Mouse (Mus musculus) midbrain, embryonic 16.5 days (tissue): ENCODE data around the gene Gmip. TPM values are rescaled to one million over a fixed set of nuclear protein-coding genes. Genes with fewer than 3 reads are reported as not detected.

ENCODE experiments used
- ATAC-seq: fragments of 200-750 bp; cut with Nextera tagmentation; 2 replicates; pipeline ENCODE4 v1.8.0; 2017; ENCODE audit warnings: moderate TSS enrichment
- H3K27ac ChIP-seq: fragments of 300-500 bp; sonication (generic); 2 replicates; pipeline ENCODE4 v1.5.1; 2014; ENCODE audit warnings: mild to moderate bottlenecking, low read length, mixed read lengths
- H3K27me3 ChIP-seq: fragments of 300-500 bp; sonication (generic); 2 replicates; pipeline ENCODE4 v1.6.1; 2014; ENCODE audit warnings: low read depth, low read length, mixed read lengths; ENCODE audit not compliant: control insufficient read depth, insufficient read depth
- H3K36me3 ChIP-seq: fragments of 300-500 bp; sonication (generic); 2 replicates; pipeline ENCODE4 v1.6.1; 2014; ENCODE audit warnings: mild to moderate bottlenecking, low read length, moderate library complexity, mixed read lengths; ENCODE audit not compliant: control insufficient read depth, insufficient read depth
- H3K4me1 ChIP-seq: fragments of 300-500 bp; sonication (generic); 2 replicates; pipeline ENCODE4 v1.6.1; 2014; ENCODE audit warnings: mild to moderate bottlenecking, low read length, mixed read lengths; ENCODE audit not compliant: control insufficient read depth, insufficient read depth
- H3K4me2 ChIP-seq: fragments of 300-500 bp; sonication (generic); 2 replicates; pipeline ENCODE4 v1.6.1; 2014; ENCODE audit warnings: mild to moderate bottlenecking, low read length, mixed read lengths
- H3K4me3 ChIP-seq: fragments of 300-500 bp; sonication (generic); 2 replicates; pipeline ENCODE4 v1.5.1; 2014; ENCODE audit warnings: low read depth, mild to moderate bottlenecking, low read length, moderate library complexity, mixed read lengths
- H3K9ac ChIP-seq: fragments of 300-500 bp; sonication (generic); 2 replicates; pipeline ENCODE4 v1.6.1; 2014; ENCODE audit warnings: low read depth, low read length, mixed read lengths
- H3K9me3 ChIP-seq: fragments of 300-500 bp; sonication (generic); replicated peaks from 2 replicates; pipeline ENCODE4 v1.6.1; 2014; ENCODE audit warnings: mild to moderate bottlenecking, low read length, mixed read lengths; ENCODE audit not compliant: control insufficient read depth, poor library complexity, severe bottlenecking
- WGBS: fragments of 180-500 bp; shearing (Covaris S2); extraction: QIAGEN DNeasy Blood & Tissue Kit; methylation state at CpG from one replicate; pipeline ENCODE4 v1.1.7; 2014; 5-methylcytosine and 5-hydroxymethylcytosine counted together
- polyA plus RNA-seq: library from polyadenylated mRNA; unstranded; fragments of >200 nt; fragmentation: Nextera tagmentation; extraction: Ambion mirVana; gene quantifications from 2 replicates; pipeline ENCODE4 v1.2.1, GENCODE M21; 2015

Gmip gene
- polyA plus RNA-seq, 1 experiment from 2014 or later = 42.1 TPM

DNA sequence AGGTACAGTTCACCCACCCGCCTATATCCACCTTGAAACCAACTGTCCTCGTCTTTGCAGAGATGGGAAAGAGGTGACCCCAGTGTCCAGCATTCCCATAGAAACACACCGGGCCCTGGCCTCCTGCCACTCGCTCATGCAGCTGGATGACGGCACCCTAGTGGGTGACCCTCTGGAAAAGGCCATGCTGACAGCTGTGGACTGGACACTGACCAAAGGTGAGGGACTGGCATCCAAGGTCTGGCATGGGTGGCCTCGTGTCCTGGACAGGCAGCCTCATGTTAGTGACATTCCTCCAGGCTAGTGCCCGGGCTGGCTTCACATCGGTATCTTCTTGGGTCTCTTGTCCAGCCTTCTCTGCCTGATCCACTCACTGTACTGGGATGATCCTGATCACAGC is 9.2 kb upstream of the Gmip start:
- 94% methylated on average over 8 of the region's 8 CpGs for WGBS

DNA sequence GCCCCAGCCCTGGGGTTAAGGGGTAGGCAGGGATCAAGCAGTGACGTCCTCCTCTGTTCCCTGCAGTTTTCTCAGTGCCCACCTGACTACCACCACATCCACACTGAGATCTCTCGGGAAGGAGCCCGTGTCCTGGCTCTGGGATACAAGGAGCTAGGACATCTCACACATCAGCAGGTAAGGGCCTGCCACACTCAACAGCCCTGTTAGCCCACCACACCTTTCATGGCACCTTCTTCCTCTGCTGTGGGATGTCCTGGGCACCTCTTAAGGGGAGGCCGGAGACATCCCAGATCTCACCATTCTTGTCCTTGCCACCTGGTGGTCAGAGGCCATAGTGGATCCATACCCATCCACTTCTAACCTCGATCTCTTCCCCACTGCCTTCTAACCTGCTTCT is 8.5 kb upstream of the Gmip start:
- 90% methylated on average over 5 of the region's 5 CpGs for WGBS
- no peak overlapping the region for H3K9ac ChIP-seq
- H3K36me3 ChIP-seq = peaks cover 63% of the 10 kb centered on the region
- H3K4me2 ChIP-seq = no peak overlapping the region
- no peaks in the 10 kb centered on the region for H3K4me1 ChIP-seq
- H3K27ac ChIP-seq = no peak overlapping the region
- no peaks in the 10 kb centered on the region for H3K27me3 ChIP-seq
- no peaks in the 10 kb centered on the region for H3K9me3 ChIP-seq
- no peak overlapping the region for H3K4me3 ChIP-seq
- no peak for ATAC-seq

More for the DNA sequence above, 9.2 kb upstream of the Gmip start:
- Histone ChIP-seq H3K4me1 (no peaks in the 10 kb centered on the region), H3K4me2 (no peak overlapping the region), H3K27ac (no peak overlapping the region), H3K9me3 (no peaks in the 10 kb centered on the region), H3K9ac (no peak overlapping the region), H3K4me3 (no peak overlapping the region), H3K27me3 (no peaks in the 10 kb centered on the region), H3K36me3 (peaks cover 62% of the 10 kb centered on the region)
- ATAC-seq = no peak

DNA sequence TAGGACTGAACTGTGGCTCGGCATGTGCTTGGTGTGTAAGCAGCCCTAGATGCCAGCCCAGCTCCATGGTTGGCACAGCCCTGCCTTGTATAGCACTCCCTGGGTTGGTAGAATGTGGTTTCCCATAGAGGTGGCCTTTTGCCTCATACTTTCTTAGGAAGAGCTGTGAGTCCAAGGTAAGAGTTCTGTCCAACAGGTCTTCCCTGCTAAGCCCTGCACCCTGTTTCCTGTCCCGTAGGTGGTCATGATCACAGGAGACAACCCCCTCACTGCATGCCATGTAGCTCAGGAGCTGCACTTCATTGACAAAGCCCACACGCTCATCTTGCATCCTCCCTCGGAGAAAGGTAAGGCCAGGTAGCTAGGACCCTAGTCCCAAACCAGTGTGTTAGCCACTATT is 6.7 kb upstream of the Gmip start:
- 96% methylated on average over 4 of the region's 4 CpGs for WGBS
- H3K9me3 ChIP-seq = no peaks in the 10 kb centered on the region
- no peak for ATAC-seq

GRCm38 (mm10) chr8:69802216-69802615 is 6.3 kb upstream of the Gmip start:
- Histone ChIP-seq H3K4me2 (no peak overlapping the region), H3K9me3 (no peaks in the 10 kb centered on the region), H3K9ac (no peak overlapping the region), H3K27ac (no peak overlapping the region), H3K36me3 (peaks cover 83% of the 10 kb centered on the region), H3K4me3 (no peak overlapping the region), H3K4me1 (no peaks in the 10 kb centered on the region), H3K27me3 (no peaks in the 10 kb centered on the region)
- ATAC-seq = no peak

More for the DNA sequence above, 6.7 kb upstream of the Gmip start:
- H3K4me2 ChIP-seq = no peak overlapping the region
- no peaks in the 10 kb centered on the region for H3K27me3 ChIP-seq
- H3K9ac ChIP-seq = no peak overlapping the region
- H3K36me3 ChIP-seq = peaks cover 82% of the 10 kb centered on the region
- H3K27ac ChIP-seq = no peak overlapping the region
- no peaks in the 10 kb centered on the region for H3K4me1 ChIP-seq
- no peak overlapping the region for H3K4me3 ChIP-seq

DNA sequence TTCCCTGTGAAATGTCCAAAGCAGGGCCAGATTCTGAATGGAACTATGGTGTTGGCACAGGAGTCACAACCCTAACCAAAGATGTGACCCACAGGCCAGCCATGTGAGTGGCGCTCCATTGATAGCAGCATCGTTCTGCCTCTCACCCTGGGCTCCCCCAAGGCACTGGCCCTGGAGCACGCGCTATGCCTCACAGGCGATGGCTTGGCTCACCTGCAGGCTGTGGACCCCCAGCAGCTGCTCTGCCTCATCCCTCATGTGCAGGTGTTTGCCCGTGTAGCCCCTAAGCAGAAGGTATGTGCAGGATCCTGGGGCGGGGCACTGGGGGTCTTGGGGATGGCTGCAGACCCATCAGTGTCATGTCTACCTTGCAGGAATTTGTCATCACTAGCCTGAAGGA is 5.1 kb upstream of the Gmip start:
- Histone ChIP-seq H3K36me3 (peaks cover 75% of the 10 kb centered on the region), H3K27ac (no peak overlapping the region), H3K27me3 (no peaks in the 10 kb centered on the region), H3K4me2 (no peak overlapping the region), H3K4me3 (no peak overlapping the region), H3K9me3 (no peaks in the 10 kb centered on the region), H3K4me1 (peaks cover under 1% of the 10 kb centered on the region; the same call in 1 of the 2 replicates), H3K9ac (no peak overlapping the region)
- WGBS = 97% methylated on average over 7 of the region's 7 CpGs
- ATAC-seq = no peak

DNA sequence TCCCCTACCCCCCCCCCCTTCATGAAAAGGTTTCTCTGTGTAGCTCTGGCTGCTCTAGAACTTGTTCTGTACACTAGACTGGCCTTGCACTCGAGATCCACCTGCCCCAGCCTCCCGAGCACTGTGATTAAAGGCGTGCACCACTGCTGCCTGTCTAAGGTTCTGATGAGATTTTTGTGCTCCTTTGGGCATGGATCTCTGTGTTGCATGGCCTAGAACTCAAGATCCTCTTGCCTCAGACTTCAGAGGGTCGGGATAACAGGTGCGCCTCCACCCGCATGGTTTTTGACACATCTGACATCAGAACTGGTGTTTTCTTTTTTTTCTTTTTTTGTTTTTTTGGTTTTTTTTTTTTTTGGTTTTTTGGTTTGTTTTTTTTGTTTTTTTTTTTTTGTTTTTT is 3.9 kb upstream of the Gmip start:
- Histone ChIP-seq H3K4me2 (no peak overlapping the region), H3K27ac (no peak overlapping the region), H3K4me3 (no peak overlapping the region), H3K36me3 (peaks cover 64% of the 10 kb centered on the region), H3K9ac (no peak overlapping the region), H3K4me1 (peaks cover 2% of the 10 kb centered on the region; the same call in 1 of the 2 replicates), H3K27me3 (no peaks in the 10 kb centered on the region), H3K9me3 (no peaks in the 10 kb centered on the region)
- ATAC-seq = no peak
- 94% methylated on average over 6 of the region's 6 CpGs for WGBS

DNA sequence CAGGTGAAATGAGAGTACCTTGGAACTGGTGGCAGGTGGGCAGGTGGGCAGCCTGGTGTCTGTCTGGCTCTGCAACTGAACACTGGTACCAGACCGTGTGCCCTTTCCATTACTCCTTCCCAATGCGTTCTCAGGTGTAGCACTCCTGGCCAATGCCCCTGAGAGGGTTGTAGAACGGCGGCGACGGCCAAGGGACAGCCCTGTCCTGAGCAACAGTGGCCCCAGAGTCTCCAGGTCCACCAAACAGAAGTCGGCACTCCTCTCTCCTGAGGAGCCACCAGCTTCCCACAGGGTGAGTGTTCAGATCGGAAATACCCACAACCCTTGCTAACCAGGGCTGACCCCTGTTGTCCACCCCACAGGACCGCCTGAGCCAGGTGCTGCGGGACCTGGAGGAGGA is 3.4 kb upstream of the Gmip start:
- Histone ChIP-seq H3K9me3 (no peaks in the 10 kb centered on the region), H3K4me2 (no peak overlapping the region), H3K9ac (no peak overlapping the region), H3K27ac (no peak overlapping the region), H3K36me3 (peaks cover 61% of the 10 kb centered on the region), H3K27me3 (no peaks in the 10 kb centered on the region), H3K4me1 (peaks cover 5% of the 10 kb centered on the region; the same call in 1 of the 2 replicates), H3K4me3 (no peak overlapping the region)
- 92% methylated on average over 10 of the region's 10 CpGs for WGBS
- ATAC-seq = no peak

DNA sequence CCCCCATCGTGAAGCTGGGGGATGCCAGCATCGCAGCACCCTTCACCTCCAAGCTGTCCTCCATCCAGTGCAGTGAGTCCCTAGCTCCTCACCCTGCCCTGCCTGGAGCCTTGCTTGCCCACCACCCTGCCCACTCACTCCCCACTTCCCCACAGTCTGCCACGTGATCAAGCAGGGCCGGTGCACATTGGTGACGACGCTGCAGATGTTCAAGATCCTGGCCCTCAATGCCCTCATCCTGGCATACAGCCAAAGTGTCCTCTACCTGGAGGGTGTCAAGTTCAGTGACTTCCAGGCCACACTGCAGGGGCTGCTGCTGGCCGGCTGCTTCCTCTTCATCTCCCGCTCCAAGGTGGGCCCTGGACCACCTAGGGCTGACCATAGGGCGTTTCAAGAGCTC is 3.0 kb upstream of the Gmip start:
- H3K27ac ChIP-seq = no peak overlapping the region
- no peaks in the 10 kb centered on the region for H3K9me3 ChIP-seq
- H3K9ac ChIP-seq = no peak overlapping the region
- no peak overlapping the region for H3K4me2 ChIP-seq
- H3K4me3 ChIP-seq = no peak overlapping the region
- peaks cover 58% of the 10 kb centered on the region for H3K36me3 ChIP-seq
- 96% methylated on average over 9 of the region's 9 CpGs for WGBS
- no peaks in the 10 kb centered on the region for H3K27me3 ChIP-seq
- no peak for ATAC-seq
- peaks cover 5% of the 10 kb centered on the region; the same call in 1 of the 2 replicates for H3K4me1 ChIP-seq

GRCm38 (mm10) chr8:69807236-69807635 is 1.2 kb upstream of the Gmip start:
- Histone ChIP-seq H3K9ac (no peak overlapping the region), H3K4me2 (no peak overlapping the region), H3K4me3 (no peak overlapping the region), H3K9me3 (no peaks in the 10 kb centered on the region), H3K4me1 (peaks cover 5% of the 10 kb centered on the region; the same call in 1 of the 2 replicates), H3K36me3 (peaks cover 54% of the 10 kb centered on the region), H3K27ac (no peak overlapping the region), H3K27me3 (no peaks in the 10 kb centered on the region)
- WGBS = 96% methylated on average over 5 of the region's 5 CpGs
- no peak for ATAC-seq
